Mouse (Mus musculus) yolk sac, embryonic 10.5 days (tissue): ENCODE results near the gene Dlx4.
A peak's percentile ranks its signal among the peaks of the same experiment; 100 is the strongest.

ENCODE experiments used
- DNase-seq: peaks from one replicate; pipeline ENCODE4 v3.0.0-alpha.2; 2017; ENCODE audit warnings: low spot score

Dlx4 gene

GRCm38 (mm10) chr11:95102161-95102904 lies 43.7 kb downstream of the Dlx4 start:
- DNase-seq, result no peak

- DNase-seq, result no peak
Measured at GRCm38 (mm10) chr11:95101071-95101788, 44.8 kb downstream of the Dlx4 start.

- peak; percentile 44 for DNase-seq
Measured at GRCm38 (mm10) chr11:95100393-95100792, 45.7 kb downstream of the Dlx4 start.

DNA sequence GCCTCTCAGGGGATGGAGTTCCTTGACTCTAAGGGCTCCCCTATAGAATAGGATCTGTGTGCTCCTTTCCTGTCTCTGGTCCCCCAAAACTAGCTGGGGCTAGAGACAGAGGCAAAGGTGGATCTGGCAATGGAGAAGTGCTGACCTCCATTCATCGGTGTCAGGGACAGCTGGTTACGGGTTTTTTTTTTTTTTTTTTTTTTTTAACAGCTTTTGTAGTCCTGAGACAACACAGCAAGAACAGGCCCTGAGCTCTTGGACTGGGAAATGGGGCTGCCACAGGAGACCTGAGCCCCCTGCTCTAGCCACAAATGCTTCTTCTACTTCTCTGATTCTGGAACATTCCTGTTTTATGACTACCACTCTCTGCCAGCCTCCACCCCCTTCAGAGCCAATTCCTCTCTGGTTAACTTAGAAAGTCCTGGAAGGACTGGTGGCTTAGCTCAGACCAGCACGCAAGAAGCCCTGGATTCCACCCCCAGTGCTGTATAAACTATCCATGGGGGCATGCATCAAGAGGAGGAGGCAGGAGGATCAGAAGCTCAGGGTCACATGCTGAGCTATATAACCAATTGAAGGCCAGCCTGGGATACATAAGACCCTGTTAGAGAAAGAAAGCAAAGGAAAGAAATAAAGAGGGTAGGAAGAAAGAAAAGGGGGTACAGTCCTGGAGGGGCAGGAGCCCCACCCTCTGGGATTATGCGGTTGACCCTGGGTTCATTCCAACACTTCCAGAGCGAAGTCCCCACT lies 47.5 kb downstream of the Dlx4 start:
- no peak for DNase-seq

- no peak for DNase-seq
Measured at GRCm38 (mm10) chr11:95097889-95098288, 48.2 kb downstream of the Dlx4 start.

GRCm38 (mm10) chr11:95096608-95097373 lies 49.3 kb downstream of the Dlx4 start:
- no peak for DNase-seq

- DNase-seq, result no peak
Measured at GRCm38 (mm10) chr11:95095596-95095995, 50.5 kb downstream of the Dlx4 start.

DNA sequence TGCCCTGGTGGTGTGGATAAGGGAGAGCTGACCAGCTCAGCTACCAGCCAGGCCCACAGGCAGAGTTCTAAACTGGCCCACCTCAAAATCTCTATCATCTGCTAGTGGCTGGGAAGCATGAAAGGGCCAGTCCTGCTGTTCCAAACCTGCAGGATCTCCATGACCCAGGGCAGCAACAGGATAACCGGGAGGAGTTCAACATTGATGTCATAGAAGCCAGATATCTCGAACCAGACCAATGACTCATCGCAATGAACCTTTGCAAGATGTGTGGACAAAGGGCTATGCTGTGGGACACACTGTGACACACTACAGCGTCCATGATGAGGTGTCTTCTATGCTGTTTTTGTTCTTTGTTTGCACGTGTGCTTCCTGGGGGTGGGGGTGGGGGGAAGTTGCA lies 53.0 kb downstream of the Dlx4 start:
- DNase-seq, result no peak
